Mouse (Mus musculus) small intestine, adult 2 months (tissue): ENCODE measurements around the gene Slc35g1. TPM values are rescaled to one million over a fixed set of nuclear protein-coding genes. Genes with fewer than 3 reads are reported as not detected.

ENCODE experiments used
- H3K27ac ChIP-seq: fragments of 200-500 bp; 2 replicates; pipeline ENCODE4 v1.5.1; 2012; ENCODE audit warnings: low read depth, low read length, control low read depth, inconsistent platforms; ENCODE audit not compliant: insufficient read depth
- H3K27me3 ChIP-seq: fragments of 200-500 bp; 2 replicates; pipeline ENCODE4 v1.6.1; 2012; ENCODE audit warnings: mild to moderate bottlenecking, moderate library complexity, low read length, inconsistent platforms; ENCODE audit not compliant: control insufficient read depth, insufficient read depth
- H3K36me3 ChIP-seq: fragments of 200-500 bp; 2 replicates; pipeline ENCODE4 v1.6.1; 2012; ENCODE audit warnings: mild to moderate bottlenecking, low read length, control low read depth, inconsistent platforms; ENCODE audit not compliant: control insufficient read depth, insufficient read depth
- H3K4me1 ChIP-seq: fragments of 200-500 bp; 2 replicates; pipeline ENCODE4 v1.6.1; 2012; ENCODE audit warnings: low read length, inconsistent platforms, mixed read lengths; ENCODE audit not compliant: control insufficient read depth, insufficient read depth, insufficient read length
- H3K4me3 ChIP-seq: fragments of 200-500 bp; 2 replicates; pipeline ENCODE4 v1.5.1; 2012; ENCODE audit warnings: low read depth, mild to moderate bottlenecking, control low read depth, inconsistent platforms, low read length, moderate library complexity
- CTCF ChIP-seq: fragments of 200-500 bp; IDR thresholded peaks from 2 replicates; pipeline ENCODE4 v1.5.1; 2012; ENCODE audit warnings: low read depth, mild to moderate bottlenecking, control low read depth, inconsistent platforms, low read length, moderate library complexity, mixed read lengths; ENCODE audit not compliant: insufficient replicate concordance, insufficient read length; ENCODE audit errors: extremely low read depth
- POLR2A ChIP-seq: fragments of 200-500 bp; IDR thresholded peaks from 2 replicates; pipeline ENCODE4 v1.6.1; 2012; ENCODE audit warnings: low read depth, mild to moderate bottlenecking, control low read depth, inconsistent platforms, low read length, moderate library complexity
- WGBS: fragments of 180-500 bp; shearing (Covaris S2); methylation state at CpG from one replicate; pipeline ENCODE4 v1.1.7; 2018; 5-methylcytosine and 5-hydroxymethylcytosine counted together
- polyA plus RNA-seq: library from polyadenylated mRNA; depleted of rRNA; stranded (reverse); fragments of >200 nt; gene quantifications from 2 replicates; pipeline ENCODE4 v1.2.3, GENCODE M21; 2012; rRNA removed

Gene Slc35g1
- 25.1 and 36.9 TPM in 2 replicates for polyA plus RNA-seq

DNA sequence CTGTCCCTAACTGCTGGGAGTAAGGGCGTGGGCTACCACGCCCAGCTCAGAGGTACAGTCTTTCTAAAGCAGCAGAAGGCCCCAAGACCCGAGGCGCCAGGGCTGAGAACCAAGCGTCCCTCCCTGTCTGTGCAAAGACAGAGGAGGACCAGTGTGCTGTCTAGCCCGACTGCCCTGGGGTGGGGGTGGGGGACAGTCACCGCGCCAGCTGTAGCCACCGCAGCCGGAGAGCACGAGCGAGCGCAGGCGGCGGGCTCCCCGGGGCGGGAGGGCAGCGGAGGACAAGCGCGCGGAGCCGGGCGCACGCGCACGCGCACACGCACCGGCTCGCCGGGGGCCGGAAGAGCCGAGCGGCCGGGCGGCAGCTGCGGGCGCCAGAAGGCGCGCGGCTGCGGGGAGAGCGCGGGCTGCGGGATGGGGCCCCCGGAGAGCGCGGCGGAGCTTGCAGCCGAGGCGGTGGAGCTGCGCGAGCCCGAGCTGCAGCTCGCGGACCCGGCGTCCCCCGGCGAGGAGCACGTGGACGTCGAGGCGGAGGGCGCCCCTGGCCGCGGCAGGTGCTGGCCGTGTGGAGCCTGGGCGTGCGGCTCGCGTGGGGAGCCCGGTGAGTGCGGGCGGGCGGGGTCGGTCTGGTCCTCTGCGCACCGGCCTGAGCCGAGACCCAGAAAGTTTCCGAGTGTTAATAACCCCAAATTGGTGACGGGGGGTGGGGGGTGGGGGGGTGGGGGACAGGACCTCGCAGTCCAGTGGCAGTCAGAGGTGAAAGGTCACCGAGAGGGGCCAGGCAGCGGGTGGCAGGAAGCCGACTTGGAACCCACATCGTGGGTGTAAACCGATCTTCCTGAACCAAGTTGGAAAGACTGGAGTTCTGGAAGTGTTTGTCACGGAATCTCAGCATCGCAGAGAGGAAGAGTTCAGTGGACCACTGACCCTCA, at the start of gene Slc35g1:
TSS of gene Slc35g1 (plus strand) at position 280 of the 932 bp plus-strand sequence.
- Histone ChIP-seq H3K27ac (peak within 1 kb of the TSS; percentile 91), H3K4me1 (peaks cover 6% of the 10 kb centered on the region), H3K4me3 (peak within 1 kb of the TSS; percentile 90), H3K27me3 (no peaks in the 10 kb centered on the region), H3K36me3 (peaks cover 11% of the 10 kb centered on the region)
- TF ChIP-seq CTCF (no peak), POLR2A (no peak; the same call in 1 of the 2 replicates)
- 1% methylated on average over 90 of the region's 90 CpGs for whole genome bisulfite sequencing

DNA sequence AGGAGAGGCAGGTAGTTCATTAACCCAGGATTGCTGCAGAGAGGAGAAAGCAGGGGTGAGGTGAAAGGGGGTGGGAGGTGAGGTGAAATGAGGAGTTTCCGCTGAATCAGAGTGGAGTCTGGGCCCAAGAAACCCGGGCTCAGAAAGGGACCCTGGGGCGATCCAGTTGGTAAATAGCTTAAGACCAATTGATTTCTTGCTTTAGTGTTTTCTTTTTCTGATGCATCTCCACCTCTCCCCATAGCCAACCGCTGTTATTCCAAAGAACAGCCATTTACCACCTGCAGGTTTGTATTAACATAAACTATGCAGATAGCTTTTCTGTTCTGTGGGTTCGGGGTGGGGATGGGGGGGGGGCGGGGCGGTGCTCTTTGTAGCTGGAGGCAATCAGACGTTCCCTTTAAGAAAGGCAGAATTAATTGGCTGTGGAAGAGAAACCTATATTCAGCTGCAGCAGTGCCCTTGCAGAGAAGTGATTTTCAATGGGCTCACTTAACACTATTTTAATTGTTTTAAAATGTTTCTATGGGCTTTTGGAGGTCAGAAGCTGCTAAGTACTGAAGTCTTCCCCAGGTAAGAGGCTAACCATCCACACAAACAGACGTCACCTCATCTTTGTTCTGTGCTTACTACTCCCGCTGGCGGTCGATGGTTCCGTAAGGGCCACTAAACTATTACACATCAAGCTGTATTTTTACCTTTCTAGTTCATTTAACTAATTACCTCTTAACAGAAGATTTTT, 47.3 kb upstream of the Slc35g1 start:
- 61% methylated on average over 13 of the region's 13 CpGs for WGBS
- Histone ChIP-seq H3K4me1 (peaks cover 9% of the 10 kb centered on the region; the same call in 1 of the 2 replicates), H3K27me3 (no peaks in the 10 kb centered on the region), H3K4me3 (no peak overlapping the region), H3K27ac (no peak overlapping the region), H3K36me3 (no peaks in the 10 kb centered on the region)
- TF ChIP-seq CTCF, result no peak
- TF ChIP-seq POLR2A, result no peak

DNA sequence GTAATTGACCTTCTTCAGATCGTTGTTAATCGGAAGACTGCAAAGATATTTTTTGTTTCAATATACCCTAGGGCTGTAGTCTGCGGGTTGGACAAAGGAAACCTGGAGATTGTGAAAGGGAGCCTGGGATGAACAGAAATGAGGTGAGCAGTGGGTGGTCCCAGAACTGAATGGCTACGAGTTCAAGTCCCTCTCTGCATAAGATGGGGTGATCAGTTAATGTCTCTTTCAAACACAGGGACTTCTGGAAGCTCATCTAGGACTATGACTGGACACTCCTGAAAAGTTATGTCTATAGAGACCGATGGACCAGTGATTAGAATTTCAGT, 46.8 kb upstream of the Slc35g1 start:
- Histone ChIP-seq H3K4me1 (peaks cover 9% of the 10 kb centered on the region; the same call in 1 of the 2 replicates), H3K36me3 (no peaks in the 10 kb centered on the region), H3K27ac (no peak overlapping the region), H3K4me3 (no peak overlapping the region), H3K27me3 (no peaks in the 10 kb centered on the region)
- 90% methylated on average over 5 of the region's 5 CpGs for WGBS
- TF ChIP-seq POLR2A, result no peak
- TF ChIP-seq CTCF, result no peak

DNA sequence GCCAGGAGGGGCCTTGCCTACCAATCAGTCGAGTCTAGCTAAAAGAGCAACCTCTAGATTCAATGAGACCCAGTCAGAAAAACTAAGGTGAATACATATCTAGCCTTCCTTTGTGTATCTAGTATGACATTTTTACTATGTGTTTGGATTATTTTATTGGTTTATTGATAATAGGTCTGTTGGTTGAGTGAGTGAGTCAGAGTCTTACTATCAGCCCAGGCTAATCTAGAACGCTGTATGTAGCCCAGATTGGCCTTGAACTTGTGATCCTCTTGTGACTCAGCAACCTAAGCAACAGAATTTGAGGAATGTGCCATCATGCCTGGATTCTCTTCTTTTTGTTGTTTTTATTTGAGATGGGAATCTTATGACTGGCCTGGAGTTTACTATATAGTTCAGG, 44.6 kb upstream of the Slc35g1 start:
- TF ChIP-seq CTCF, result no peak
- no peak for TF ChIP-seq POLR2A
- H3K27me3 ChIP-seq, result no peaks in the 10 kb centered on the region
- H3K4me3 ChIP-seq, result no peak overlapping the region
- WGBS, result 25% methylated on average over 2 of the region's 2 CpGs
- peaks cover 12% of the 10 kb centered on the region; the same call in 1 of the 2 replicates for H3K4me1 ChIP-seq
- H3K36me3 ChIP-seq, result no peaks in the 10 kb centered on the region
- peak overlapping the region; percentile 100 for H3K27ac ChIP-seq

DNA sequence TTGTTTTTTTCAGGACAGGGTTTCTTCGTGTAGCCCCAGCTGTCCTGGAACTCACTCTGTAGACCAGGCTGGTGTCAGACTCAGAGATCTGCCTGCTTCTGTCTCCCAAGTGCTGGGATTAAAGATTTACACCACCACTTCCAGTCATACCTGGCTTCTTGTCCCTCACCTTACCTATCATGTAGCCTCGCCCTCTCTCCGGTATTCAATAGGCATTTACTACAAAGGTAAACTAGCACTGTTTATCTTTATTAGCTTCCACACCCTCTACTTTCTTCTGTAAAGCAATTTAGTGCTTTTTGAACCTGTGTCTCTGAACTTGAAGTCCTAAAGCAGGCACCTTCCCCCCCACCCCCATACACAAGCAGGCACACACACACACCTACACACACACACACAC, 44.1 kb upstream of the Slc35g1 start:
- Histone ChIP-seq H3K4me3 (no peak overlapping the region), H3K27ac (peak overlapping the region; percentile 100), H3K4me1 (peaks cover 15% of the 10 kb centered on the region; the same call in 1 of the 2 replicates), H3K27me3 (no peaks in the 10 kb centered on the region), H3K36me3 (no peaks in the 10 kb centered on the region)
- TF ChIP-seq CTCF (no peak), POLR2A (no peak)
- WGBS, result 40% methylated on average over 3 of the region's 3 CpGs

DNA sequence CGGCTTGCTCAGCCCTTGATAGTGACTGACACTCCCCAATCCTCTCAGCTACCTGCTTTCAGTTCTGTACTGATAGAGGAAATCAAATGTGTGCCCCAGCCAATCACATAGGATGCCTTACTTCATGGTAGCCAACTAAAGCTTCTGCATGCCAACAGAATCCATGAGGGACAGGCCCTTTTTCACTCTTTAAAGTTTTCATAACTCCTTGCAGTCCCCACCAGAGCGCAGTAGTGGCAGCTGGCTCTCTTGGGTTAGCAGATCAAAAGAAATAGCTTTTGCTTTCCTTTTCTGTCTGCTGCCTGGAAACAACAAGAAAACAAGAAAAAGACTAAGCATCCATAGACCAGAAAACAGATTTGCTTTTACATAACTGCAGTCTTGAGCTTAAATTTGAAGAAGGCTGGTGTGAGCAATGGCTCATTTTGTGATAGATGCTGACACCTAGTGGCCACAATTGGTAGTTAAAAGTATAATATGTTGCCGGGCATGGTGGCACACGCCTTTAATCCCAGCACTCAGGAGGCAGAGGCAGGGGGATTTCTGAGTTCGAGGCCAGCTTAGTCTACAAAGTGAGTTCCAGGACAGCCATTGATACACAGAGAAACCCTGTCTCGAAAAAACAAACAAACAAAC, 43.2 kb upstream of the Slc35g1 start:
- H3K36me3 ChIP-seq, result no peaks in the 10 kb centered on the region
- WGBS, result 19% methylated on average over 6 of the region's 6 CpGs
- TF ChIP-seq POLR2A, result no peak
- no peak for TF ChIP-seq CTCF
- no peaks in the 10 kb centered on the region for H3K27me3 ChIP-seq
- H3K4me1 ChIP-seq, result peaks cover 17% of the 10 kb centered on the region; the same call in 1 of the 2 replicates
- peak overlapping the region; percentile 95 for H3K27ac ChIP-seq
- no peak overlapping the region for H3K4me3 ChIP-seq
